Mouse (Mus musculus): Measurements from ENCODE around the gene Tns3. TPM values are rescaled to one million over a fixed set of nuclear protein-coding genes. Genes with fewer than 3 reads are reported as not detected.

Tns3 gene
- polyA plus RNA-seq, 1 experiment from 2014 or later, result 6.8 TPM

DNA sequence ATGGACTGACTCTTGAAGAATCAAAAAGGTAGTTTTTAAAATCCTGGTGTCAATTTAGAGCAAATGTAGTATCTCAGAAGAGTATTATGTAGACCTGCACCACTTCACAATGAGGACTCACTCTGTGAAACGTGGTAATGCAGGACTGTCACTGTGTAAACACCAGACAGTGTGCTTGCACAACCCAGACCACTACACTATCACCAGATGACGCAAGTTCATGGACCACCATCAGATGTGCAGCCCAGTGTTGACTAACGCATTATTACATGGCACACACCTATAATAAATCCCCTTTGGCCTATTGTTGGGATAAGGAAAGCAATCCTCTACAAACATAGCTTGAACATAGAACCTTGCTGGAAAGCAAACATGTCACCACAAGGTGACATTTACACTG, 71.2 kb downstream of the Tns3 start:
- Histone ChIP-seq H3K9me3 (ENCODE audit: control insufficient read depth, low read length) (no peaks in the 10 kb centered on the region), H3K4me3 (replicated peaks; ENCODE audit: low read length) (no peak overlapping the region), H3K27me3 (ENCODE audit: control insufficient read depth, insufficient read depth, low read length) (no peaks in the 10 kb centered on the region), H3K9ac (no peak overlapping the region), H3K36me3 (replicated peaks; ENCODE audit: control insufficient read depth, insufficient read depth) (no peaks in the 10 kb centered on the region), H3K4me1 (replicated peaks; ENCODE audit: control insufficient read depth, insufficient read depth, low read length) (no peaks in the 10 kb centered on the region), H3K4me2 (replicated peaks) (no peak overlapping the region), H3K27ac (no peak overlapping the region)
- ATAC-seq (ENCODE audit: low FRiP score) (no peak), DNase-seq (ENCODE audit: low spot score) (no peak)
- WGBS, result 89% methylated on average over 3 of the region's 3 CpGs

DNA sequence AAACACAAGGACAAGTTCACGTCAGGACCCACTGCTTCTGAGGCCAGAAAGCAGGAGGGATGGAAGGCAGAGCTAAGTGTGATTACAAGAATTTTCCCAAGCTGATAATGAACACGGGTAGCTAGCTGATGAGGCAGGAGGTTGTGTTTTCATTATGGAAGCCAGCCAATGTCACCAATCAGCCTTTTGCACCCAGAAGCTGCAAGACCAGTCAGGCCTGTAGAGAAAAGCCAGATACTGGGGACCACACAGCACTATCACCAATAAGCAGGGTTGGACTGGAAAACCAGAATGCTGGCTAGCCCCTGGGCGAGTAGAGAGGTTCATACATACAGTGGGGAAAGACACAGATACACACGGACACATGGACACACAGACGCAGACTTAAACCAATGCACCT, 73.1 kb downstream of the Tns3 start:
- H3K4me1 ChIP-seq (replicated peaks; ENCODE audit: control insufficient read depth, insufficient read depth, low read length), result no peaks in the 10 kb centered on the region
- no peak overlapping the region for H3K27ac ChIP-seq
- H3K4me2 ChIP-seq (replicated peaks), result no peak overlapping the region
- 90% methylated on average over 5 of the region's 5 CpGs for WGBS
- ATAC-seq (ENCODE audit: low FRiP score) (no peak), DNase-seq (ENCODE audit: low spot score) (no peak)
- no peaks in the 10 kb centered on the region for H3K9me3 ChIP-seq (ENCODE audit: control insufficient read depth, low read length)
- no peak overlapping the region for H3K4me3 ChIP-seq (replicated peaks; ENCODE audit: low read length)
- no peaks in the 10 kb centered on the region for H3K27me3 ChIP-seq (ENCODE audit: control insufficient read depth, insufficient read depth, low read length)
- H3K9ac ChIP-seq, result no peak overlapping the region
- no peaks in the 10 kb centered on the region for H3K36me3 ChIP-seq (replicated peaks; ENCODE audit: control insufficient read depth, insufficient read depth)

- H3K4me2 ChIP-seq (replicated peaks), result no peak overlapping the region
- H3K4me1 ChIP-seq (replicated peaks; ENCODE audit: control insufficient read depth, insufficient read depth, low read length), result no peaks in the 10 kb centered on the region
- no peak overlapping the region for H3K9ac ChIP-seq
- ATAC-seq (ENCODE audit: low FRiP score) (no peak), DNase-seq (ENCODE audit: low spot score) (no peak)
- H3K27ac ChIP-seq, result no peak overlapping the region
- H3K9me3 ChIP-seq (ENCODE audit: control insufficient read depth, low read length), result no peaks in the 10 kb centered on the region
- H3K27me3 ChIP-seq (ENCODE audit: control insufficient read depth, insufficient read depth, low read length), result no peaks in the 10 kb centered on the region
- no peak overlapping the region for H3K4me3 ChIP-seq (replicated peaks; ENCODE audit: low read length)
- no peaks in the 10 kb centered on the region for H3K36me3 ChIP-seq (replicated peaks; ENCODE audit: control insufficient read depth, insufficient read depth)
- WGBS, result 77% methylated on average over 9 of the region's 9 CpGs
Measured at GRCm38 (mm10) chr11:8589226-8589905, 75.0 kb downstream of the Tns3 start.

DNA sequence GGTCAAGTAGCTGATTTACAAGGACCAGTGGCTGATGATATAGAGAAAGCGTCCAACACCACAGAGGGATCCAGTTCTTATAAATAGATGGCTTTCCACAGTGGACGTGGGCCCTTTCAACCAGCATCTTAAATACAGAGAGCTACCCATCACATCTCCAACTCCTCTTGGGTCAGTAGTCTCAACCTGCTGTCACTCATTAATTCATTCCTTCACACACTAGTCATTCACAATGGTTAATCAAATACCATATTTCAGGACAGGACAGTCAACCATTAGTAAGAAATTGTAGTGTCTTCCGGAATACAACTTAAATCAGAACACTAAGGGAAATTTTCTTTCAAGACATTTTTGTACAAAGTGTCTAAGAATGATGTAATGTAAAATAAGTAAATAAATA, 76.4 kb downstream of the Tns3 start:
- H3K27ac ChIP-seq, result no peak overlapping the region
- H3K4me2 ChIP-seq (replicated peaks), result no peak overlapping the region
- DNase-seq (ENCODE audit: low spot score), result no peak
- WGBS, result 95% methylated on average over 3 of the region's 3 CpGs
- no peaks in the 10 kb centered on the region for H3K36me3 ChIP-seq (replicated peaks; ENCODE audit: control insufficient read depth, insufficient read depth)
- no peaks in the 10 kb centered on the region for H3K27me3 ChIP-seq (ENCODE audit: control insufficient read depth, insufficient read depth, low read length)
- ATAC-seq (ENCODE audit: low FRiP score), result no peak
- H3K4me3 ChIP-seq (replicated peaks; ENCODE audit: low read length), result no peak overlapping the region
- no peak overlapping the region for H3K9ac ChIP-seq
- no peaks in the 10 kb centered on the region for H3K4me1 ChIP-seq (replicated peaks; ENCODE audit: control insufficient read depth, insufficient read depth, low read length)
- H3K9me3 ChIP-seq (ENCODE audit: control insufficient read depth, low read length), result no peaks in the 10 kb centered on the region

GRCm38 (mm10) chr11:8586996-8587644, 77.2 kb downstream of the Tns3 start:
- H3K27ac ChIP-seq, result no peak overlapping the region
- no peaks in the 10 kb centered on the region for H3K27me3 ChIP-seq (ENCODE audit: control insufficient read depth, insufficient read depth, low read length)
- no peaks in the 10 kb centered on the region for H3K9me3 ChIP-seq (ENCODE audit: control insufficient read depth, low read length)
- DNase-seq (ENCODE audit: low spot score) (no peak), ATAC-seq (ENCODE audit: low FRiP score) (no peak)
- H3K4me1 ChIP-seq (replicated peaks; ENCODE audit: control insufficient read depth, insufficient read depth, low read length), result no peaks in the 10 kb centered on the region
- WGBS, result 50% methylated on average over 10 of the region's 10 CpGs
- H3K4me2 ChIP-seq (replicated peaks), result no peak overlapping the region
- no peak overlapping the region for H3K9ac ChIP-seq
- H3K36me3 ChIP-seq (replicated peaks; ENCODE audit: control insufficient read depth, insufficient read depth), result no peaks in the 10 kb centered on the region
- H3K4me3 ChIP-seq (replicated peaks; ENCODE audit: low read length), result no peak overlapping the region

DNA sequence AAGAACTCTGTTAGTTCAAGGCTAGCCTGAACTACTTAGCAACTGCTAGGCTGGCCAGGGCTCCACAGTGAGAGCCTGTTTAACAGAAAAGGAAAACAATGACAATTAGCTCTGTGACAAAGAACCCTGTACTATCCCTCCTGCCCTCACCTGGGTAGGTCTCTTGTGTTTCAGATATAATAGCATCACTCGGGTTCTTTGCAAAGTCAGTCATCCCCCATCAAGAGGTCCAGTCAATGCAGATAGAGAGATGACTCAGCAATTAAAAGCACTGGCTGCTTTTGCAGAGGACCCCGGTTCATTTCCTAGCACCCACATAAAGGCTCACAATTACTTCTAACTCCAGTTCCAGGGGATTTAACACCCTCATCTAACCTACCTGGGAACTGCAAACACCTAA, 78.0 kb downstream of the Tns3 start:
- WGBS, result 88% methylated on average over 2 of the region's 2 CpGs
- H3K4me3 ChIP-seq (replicated peaks; ENCODE audit: low read length), result no peak overlapping the region

DNA sequence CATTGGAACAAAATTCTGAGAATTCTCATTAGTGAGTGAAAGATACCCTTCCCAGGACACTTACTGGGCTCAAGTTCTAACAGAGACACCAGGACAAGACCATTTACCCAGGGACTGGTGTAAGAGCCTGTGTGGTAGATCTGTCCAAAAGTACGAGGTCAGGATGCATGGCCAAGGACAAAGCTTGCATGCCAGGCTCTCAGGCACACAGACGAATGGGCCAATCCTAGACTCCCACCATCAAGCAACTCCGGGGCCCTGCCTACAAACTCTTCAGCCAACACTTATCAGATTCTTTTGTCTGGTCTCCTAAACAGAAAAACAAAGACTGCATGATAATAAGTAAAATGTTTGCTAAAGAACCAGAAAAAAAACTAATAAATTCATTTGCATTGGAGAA, 78.6 kb downstream of the Tns3 start:
- Histone ChIP-seq H3K9ac (no peak overlapping the region), H3K4me2 (replicated peaks) (no peak overlapping the region), H3K4me1 (replicated peaks; ENCODE audit: control insufficient read depth, insufficient read depth, low read length) (no peaks in the 10 kb centered on the region), H3K36me3 (replicated peaks; ENCODE audit: control insufficient read depth, insufficient read depth) (no peaks in the 10 kb centered on the region), H3K27ac (no peak overlapping the region), H3K4me3 (replicated peaks; ENCODE audit: low read length) (no peak overlapping the region), H3K9me3 (ENCODE audit: control insufficient read depth, low read length) (no peaks in the 10 kb centered on the region), H3K27me3 (ENCODE audit: control insufficient read depth, insufficient read depth, low read length) (no peaks in the 10 kb centered on the region)
- DNase-seq (ENCODE audit: low spot score) (no peak), ATAC-seq (ENCODE audit: low FRiP score) (no peak)
- WGBS, result 77% methylated on average over 3 of the region's 3 CpGs

More for the DNA sequence above, 78.0 kb downstream of the Tns3 start:
- Histone ChIP-seq H3K27ac (no peak overlapping the region), H3K4me1 (replicated peaks; ENCODE audit: control insufficient read depth, insufficient read depth, low read length) (no peaks in the 10 kb centered on the region), H3K9ac (no peak overlapping the region), H3K36me3 (replicated peaks; ENCODE audit: control insufficient read depth, insufficient read depth) (no peaks in the 10 kb centered on the region), H3K4me2 (replicated peaks) (no peak overlapping the region), H3K9me3 (ENCODE audit: control insufficient read depth, low read length) (no peaks in the 10 kb centered on the region), H3K27me3 (ENCODE audit: control insufficient read depth, insufficient read depth, low read length) (no peaks in the 10 kb centered on the region)
- ATAC-seq (ENCODE audit: low FRiP score), result no peak
- no peak for DNase-seq (ENCODE audit: low spot score)

GRCm38 (mm10) chr11:8584925-8585324, 79.4 kb downstream of the Tns3 start:
- DNase-seq (ENCODE audit: low spot score) (no peak), ATAC-seq (ENCODE audit: low FRiP score) (no peak)
- H3K36me3 ChIP-seq (replicated peaks; ENCODE audit: control insufficient read depth, insufficient read depth), result no peaks in the 10 kb centered on the region
- no peak overlapping the region for H3K4me3 ChIP-seq (replicated peaks; ENCODE audit: low read length)
- H3K9me3 ChIP-seq (ENCODE audit: control insufficient read depth, low read length), result no peaks in the 10 kb centered on the region
- H3K4me2 ChIP-seq (replicated peaks), result no peak overlapping the region
- 33% methylated on average over 1 of the region's 1 CpGs for WGBS
- H3K9ac ChIP-seq, result no peak overlapping the region
- no peaks in the 10 kb centered on the region for H3K4me1 ChIP-seq (replicated peaks; ENCODE audit: control insufficient read depth, insufficient read depth, low read length)
- H3K27me3 ChIP-seq (ENCODE audit: control insufficient read depth, insufficient read depth, low read length), result no peaks in the 10 kb centered on the region
- no peak overlapping the region for H3K27ac ChIP-seq

GRCm38 (mm10) chr11:8584307-8584706, 80.0 kb downstream of the Tns3 start:
- ATAC-seq (ENCODE audit: low FRiP score) (no peak), DNase-seq (ENCODE audit: low spot score) (no peak)
- Histone ChIP-seq H3K27ac (no peak overlapping the region), H3K4me1 (replicated peaks; ENCODE audit: control insufficient read depth, insufficient read depth, low read length) (no peaks in the 10 kb centered on the region), H3K4me2 (replicated peaks) (no peak overlapping the region), H3K9me3 (ENCODE audit: control insufficient read depth, low read length) (no peaks in the 10 kb centered on the region), H3K36me3 (replicated peaks; ENCODE audit: control insufficient read depth, insufficient read depth) (no peaks in the 10 kb centered on the region), H3K27me3 (ENCODE audit: control insufficient read depth, insufficient read depth, low read length) (no peaks in the 10 kb centered on the region), H3K4me3 (replicated peaks; ENCODE audit: low read length) (no peak overlapping the region), H3K9ac (no peak overlapping the region)
- WGBS, result 70% methylated on average over 2 of the region's 2 CpGs

Data from hindbrain, embryonic 14.5 days (tissue).